Mouse (Mus musculus) CD8-positive naive resting alpha-beta T cell, adult 2 months (primary cell): Measurements from ENCODE around the gene Thsd1.
"Not testable (repeated sequence)": the region's sequence is repeated elsewhere in the genome, so short reads cannot be mapped to it uniquely, and the experiment has no call there.

Experiments used
- DNase-seq, 2 experiments: peaks; one replicate each; pipeline ENCODE4 v3.0.0; 2022; ENCODE audit warnings: low read depth in 2 of 2, low spot score in 2 of 2

Gene Thsd1

DNA sequence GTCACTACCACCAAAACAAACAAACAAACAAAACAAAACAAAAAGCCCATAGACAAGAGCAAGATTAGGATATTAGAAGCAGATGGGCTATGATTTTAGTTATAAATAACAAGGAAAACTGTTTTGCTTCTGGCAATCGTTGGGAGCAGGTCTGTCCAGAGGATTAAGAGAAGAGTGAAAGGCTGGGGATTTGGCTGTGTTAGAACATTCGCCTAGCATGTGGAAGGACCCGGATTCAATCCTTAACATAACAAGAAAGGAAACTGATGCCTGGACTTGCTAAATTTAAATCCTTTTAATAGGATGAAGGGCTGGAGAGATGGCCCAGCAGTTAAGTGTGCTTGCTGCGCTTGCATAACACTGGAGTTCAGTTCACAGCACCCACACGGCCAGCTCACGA, 37.2 kb downstream of the Thsd1 start:
- no peak for DNase-seq

DNA sequence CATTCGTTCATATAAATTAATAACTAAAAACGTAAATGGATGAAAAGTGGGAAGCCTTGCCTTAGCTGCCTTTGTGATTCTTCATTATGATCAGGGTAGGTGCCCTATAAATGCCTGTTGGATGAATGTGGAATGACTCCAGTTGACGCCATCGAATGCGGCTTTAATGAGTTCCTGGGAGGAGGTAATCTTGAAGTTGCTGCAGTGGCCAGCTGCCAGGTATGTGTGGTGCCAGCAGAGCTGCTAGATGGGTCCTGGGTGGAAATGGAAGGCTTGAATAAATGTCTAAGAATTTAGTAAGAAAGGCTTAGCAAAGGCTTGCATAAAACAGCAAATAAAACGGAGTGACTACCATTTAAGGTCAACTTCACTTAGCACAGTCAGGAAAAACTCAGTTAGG, 37.7 kb downstream of the Thsd1 start:
- DNase-seq, result no peak

DNA sequence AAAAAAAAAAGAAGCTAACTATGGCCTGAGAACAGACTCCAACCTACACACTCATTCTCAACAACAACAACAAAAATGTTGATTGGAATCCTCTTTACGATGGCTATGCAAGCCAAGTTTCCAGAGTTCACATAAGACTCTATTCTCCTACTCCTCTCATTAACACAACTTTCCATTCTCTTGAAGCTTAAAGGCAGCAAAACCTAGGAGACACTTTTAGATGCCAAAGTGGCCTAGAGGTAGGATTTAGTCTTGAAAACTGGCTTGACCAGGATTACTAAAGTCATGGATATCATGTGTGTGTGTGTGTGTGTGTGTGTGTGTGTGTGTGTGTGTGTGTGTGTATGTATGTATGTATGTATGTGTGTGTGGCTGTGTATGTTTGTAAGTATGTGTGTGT, 38.1 kb downstream of the Thsd1 start:
- DNase-seq, result no peak

DNA sequence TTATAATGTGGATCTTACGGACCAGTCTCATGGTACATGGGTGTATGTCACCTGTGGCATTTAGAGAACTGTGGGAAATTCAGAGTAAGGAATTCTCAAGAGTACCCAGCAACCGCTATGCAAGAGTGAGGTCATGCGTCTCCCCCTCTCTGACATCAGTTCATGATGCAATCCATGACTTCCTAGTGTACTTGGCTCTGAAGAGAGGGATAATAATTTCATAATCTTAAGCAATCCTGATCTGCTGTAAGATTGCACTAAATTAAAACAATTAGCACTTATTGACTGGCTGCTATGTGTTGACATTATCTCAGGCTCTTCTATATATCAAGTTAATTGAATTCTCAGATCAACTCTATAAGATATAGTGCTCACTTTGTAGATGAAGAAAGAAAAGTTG, 39.7 kb downstream of the Thsd1 start:
- no peak for DNase-seq

DNA sequence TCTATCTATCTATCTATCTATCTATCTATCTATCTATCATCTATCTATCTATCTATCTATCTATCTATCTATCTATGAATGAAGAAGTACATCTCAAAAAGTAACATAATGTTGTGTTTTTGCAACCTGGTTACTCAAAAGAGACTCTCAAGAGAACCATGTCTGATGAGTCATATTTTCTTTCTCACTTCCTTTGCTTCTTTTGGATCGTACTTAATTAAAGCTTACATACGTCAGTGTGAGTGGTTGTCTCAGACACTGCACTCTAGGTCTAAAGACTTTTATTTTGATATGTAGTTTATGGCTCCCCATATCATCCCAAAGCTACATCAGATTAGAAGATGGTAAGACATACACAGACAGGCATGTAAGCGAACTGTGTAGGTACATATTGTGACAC, 46.0 kb downstream of the Thsd1 start:
- no peak for DNase-seq

DNA sequence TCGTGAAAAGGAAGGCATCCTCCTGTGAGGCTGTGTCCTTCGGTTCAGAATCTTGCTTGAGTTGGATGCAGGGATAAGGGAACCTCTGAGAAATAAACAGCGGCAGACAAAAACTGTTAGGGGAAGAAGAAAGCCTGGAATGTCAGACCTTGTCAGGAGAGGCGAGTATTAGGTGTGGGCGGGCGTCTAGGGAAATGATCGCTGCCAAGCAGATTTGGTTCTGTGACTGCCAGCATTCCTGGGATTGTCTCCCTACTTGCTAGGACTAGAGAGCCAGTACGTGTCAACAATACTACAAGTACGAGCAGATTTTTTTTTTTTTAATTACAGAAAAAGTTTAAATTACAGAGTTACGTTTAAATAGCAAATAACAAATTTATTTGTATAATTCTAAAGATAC, 47.5 kb downstream of the Thsd1 start:
- no peak for DNase-seq

DNA sequence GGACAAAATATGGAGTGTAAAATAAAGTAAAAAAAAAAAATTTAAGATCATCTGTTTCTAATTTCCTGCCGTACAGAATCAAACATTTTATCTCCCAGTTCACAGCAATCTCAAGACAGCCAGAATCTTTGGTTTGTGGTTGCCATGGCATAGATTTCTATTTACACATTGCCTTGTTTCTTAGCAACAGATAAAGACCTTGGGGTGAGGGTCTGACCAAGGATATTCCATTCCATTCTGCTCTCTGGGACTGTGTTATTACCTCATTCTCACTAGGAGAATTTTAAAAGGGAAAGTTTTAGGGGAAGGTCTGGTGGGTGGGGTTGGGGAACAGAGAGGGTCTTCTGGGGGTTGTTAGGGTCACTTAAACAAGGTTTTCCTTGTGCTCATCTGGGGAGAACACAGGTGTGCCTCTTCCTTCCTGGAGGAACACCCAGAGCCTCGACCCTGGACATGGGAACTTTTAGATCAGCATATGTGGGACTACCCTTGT, 55.9 kb downstream of the Thsd1 start, which contains the start of gene Tpte:
TSS of gene Tpte (plus strand) at position 443 of the 493 bp plus-strand sequence.
- DNase-seq, result no peak

DNA sequence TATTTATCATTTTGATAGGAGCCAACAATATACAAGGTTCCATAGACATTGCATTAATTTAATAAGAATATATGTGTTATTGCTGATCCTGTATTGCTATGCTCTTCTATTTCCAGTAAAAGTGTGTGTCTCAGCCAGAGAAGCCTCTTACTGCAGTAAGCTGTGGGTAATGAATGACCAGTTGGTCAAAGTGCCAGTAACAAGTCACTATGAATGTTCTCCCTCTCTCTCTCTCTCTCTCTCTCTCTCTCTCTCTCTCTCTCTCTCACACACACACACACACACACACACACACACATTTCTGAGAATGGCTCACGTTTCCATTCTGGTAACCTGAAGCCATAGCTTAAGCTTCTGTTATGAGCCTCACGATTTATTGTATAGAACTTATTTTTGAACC, 75.2 kb downstream of the Thsd1 start:
- DNase-seq, result no peak

DNA sequence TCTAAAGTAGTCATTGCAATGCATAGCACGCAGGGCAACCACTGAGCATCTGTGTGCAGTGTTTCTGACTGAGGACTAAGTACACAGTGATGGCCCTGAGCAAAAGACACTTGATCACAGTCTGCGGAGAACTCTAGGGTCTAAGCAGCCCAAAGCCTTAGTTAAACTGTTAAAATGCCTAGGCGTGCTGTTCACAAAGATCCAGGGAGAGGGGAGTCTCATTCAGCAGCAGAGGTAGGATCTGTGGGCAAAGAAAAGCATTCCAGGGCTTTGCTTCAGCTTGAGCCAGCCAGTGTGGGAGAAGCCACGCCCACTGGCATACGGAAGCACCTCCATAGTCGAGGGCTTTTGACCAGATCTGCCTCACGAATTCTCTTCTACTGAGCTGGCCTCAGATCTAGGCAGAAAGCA, 75.8 kb downstream of the Thsd1 start:
- no peak for DNase-seq

DNA sequence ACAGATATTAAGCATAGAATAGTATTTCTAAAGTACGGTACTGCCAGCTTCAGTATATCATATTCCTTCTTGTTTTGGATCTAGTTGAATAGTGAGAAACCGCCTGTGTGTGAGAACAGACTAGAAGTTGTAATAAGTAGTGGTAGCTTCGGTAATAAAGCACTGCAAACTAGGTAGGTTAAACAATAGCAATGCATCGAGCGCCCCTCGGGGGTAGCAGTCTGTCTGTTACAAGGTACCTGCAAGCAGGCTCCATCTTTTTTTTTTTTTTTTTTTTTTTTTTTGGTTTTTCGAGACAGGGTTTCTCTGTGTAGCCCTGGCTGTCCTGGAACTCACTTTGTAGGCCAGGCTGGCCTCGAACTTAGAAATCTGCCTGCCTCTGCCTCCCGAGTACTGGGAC, 76.9 kb downstream of the Thsd1 start:
- DNase-seq, result not testable (repeated sequence)

DNA sequence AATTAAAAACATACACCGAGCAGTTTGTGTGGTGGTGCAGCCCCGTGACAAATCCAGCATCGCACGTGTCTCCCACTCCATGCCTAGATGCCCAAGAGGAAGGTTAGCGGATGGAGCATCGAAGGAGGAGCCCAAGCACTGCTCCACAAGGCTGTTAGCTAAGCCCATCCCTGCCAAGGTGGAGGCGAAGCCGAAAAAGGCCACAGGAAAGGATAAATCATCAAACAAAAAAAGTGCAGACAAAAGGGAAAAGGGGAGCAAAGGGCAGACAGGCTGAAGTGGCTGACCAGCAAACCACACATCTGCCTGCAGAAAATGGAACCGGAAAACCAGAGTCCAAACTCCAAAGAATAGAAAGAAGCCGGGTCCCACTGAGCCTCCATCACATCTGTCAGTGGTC, 79.9 kb downstream of the Thsd1 start:
- no peak for DNase-seq
